Mouse (Mus musculus) small intestine, adult 2 months (tissue): Measurements from ENCODE around the gene Erich4.
"Not testable (repeated sequence)": the region's sequence is repeated elsewhere in the genome, so short reads cannot be mapped to it uniquely, and the experiment has no call there.

Source experiments
- CTCF ChIP-seq: fragments of 200-500 bp; IDR thresholded peaks from 2 replicates; pipeline ENCODE4 v1.5.1; 2012; ENCODE audit warnings: low read depth, mild to moderate bottlenecking, control low read depth, inconsistent platforms, low read length, moderate library complexity, mixed read lengths; ENCODE audit not compliant: insufficient replicate concordance, insufficient read length; ENCODE audit errors: extremely low read depth
- POLR2A ChIP-seq: fragments of 200-500 bp; IDR thresholded peaks from 2 replicates; pipeline ENCODE4 v1.6.1; 2012; ENCODE audit warnings: low read depth, mild to moderate bottlenecking, control low read depth, inconsistent platforms, low read length, moderate library complexity

DNA sequence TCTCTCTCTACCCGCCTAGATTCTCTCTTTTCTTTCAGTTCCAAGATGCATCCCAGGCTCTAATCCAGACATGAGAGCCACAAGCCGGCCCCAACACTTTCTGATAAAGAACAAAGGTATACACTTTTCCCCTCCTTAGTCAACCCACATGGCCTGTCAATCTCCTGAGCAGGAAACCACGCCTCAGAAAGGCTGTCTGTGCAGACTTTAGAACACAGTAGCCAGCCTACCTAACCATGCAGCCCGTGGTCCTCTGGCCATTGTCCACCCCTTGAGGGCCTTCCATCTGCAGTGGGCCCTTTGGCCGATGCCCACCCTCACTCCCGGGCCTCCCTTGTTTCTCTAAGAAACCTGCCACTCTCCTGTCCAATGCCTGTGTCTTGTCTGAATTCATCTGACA is 39.4 kb downstream of the Erich4 start:
- not testable (repeated sequence) for TF ChIP-seq POLR2A, CTCF
